Mouse (Mus musculus) lung, adult 2 months (tissue): ENCODE data around the gene Pkp4.

Source experiments
- CTCF ChIP-seq: fragments of 200-500 bp; IDR thresholded peaks from 2 replicates; pipeline ENCODE4 v1.5.1; 2011; ENCODE audit warnings: mild to moderate bottlenecking, low read length, control low read depth; ENCODE audit not compliant: insufficient read depth
- POLR2A ChIP-seq: fragments of 200-500 bp; IDR thresholded peaks from 2 replicates; pipeline ENCODE4 v1.6.1; 2011; ENCODE audit warnings: low read depth, mild to moderate bottlenecking, control low read depth, low read length, borderline replicate concordance; ENCODE audit errors: extremely low read depth

DNA sequence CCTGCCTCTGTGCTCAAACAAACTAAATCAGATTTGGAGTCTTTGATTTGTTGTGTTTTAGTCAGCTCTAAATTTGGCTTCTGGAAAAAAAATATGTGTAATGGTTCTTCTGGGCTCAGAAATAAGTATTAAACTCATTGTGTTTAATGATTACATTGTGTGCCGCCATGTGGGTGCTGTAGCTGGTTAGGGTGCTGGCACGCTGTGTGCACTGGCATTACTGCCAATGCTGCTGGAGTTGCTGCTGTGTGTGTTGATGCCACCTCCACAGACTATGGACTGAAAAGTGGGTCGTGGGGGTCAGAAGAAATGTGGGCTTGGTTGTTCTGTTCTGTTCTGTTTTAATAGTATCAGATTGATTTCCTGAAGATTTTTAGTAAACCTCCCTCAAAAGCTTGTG, 92.8 kb downstream of the Pkp4 start:
- TF ChIP-seq CTCF (no peak), POLR2A (no peak)
